Mouse (Mus musculus): ENCODE results near the gene Evi5l. TPM values are rescaled to one million over a fixed set of nuclear protein-coding genes. Genes with fewer than 3 reads are reported as not detected.

Gene Evi5l
- total RNA-seq (2015) = 3.6 and 4.1 TPM in 2 replicates
- total RNA-seq (2017) = 4.5 and 6.0 TPM in 2 replicates

DNA sequence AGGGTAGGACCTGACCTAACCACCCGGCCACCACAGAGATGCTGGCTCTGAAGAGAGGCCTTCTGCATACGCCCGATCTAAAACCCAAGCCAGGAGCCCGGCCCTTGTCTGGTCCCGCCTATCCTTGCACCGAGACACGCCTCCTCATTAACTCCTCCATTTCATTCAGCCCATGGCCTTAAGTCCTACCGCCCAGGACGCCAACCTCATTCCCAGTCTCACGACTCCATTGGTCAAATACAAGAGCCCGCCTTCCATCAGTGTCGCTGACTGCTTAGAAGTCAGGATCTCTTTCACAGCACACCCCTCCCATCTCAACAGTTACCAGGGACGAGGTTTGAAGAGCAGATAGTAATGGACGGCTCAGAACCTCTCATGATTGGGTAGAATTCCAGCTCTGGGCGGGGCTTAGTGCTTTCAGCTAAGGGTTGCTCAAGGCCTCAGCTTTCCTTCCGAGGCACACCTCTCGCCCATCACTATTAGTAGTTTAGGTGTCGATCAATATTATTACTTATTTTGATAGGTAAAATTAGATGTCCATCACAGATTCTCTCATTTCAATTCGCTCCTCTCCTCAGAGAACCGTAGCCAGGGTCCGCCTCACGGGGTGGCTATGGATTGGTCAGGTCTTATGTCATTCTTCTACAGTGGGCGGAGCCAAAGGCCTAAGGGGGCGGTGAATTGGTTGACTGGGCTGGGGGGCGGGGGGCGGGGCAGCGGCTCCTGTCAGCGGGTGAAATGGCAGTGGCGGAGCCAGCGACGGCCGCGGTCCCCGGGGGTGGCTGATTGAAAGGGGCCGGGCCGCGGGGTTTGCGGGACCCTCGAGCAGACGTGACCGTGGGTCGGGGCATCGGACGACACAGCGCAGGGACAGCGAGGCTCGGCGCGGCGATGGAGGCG lies at the start of gene Evi5l:
Gene Evi5l, plus strand, starts transcription at position 716 of the 900 bp plus-strand sequence.
- peak; percentile 89 for ATAC-seq (ENCODE audit: poor library complexity, severe bottlenecking)

DNA sequence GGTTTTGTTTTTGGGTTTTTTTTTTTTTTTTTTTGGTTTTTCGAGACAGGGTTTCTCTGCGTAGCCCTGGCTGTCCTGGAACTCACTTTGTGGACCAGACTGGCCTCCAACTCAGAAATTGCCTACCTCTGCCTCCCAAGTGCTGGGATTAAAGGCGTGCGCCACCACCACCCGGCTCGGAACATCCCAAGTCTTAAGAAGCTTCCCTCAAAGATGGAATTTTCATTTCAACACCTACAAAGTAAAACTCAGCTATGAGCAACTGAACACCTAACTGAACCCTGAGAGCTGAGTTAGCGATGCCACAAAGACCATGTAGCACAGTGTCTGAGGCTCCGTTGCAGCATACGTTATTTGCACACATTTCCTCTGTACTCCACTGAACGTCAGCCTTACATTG lies 32.6 kb upstream of the Evi5l start, which contains the start of gene Cd209g:
Gene Cd209g, plus strand, starts transcription at position 301 of the 400 bp plus-strand sequence.
- ATAC-seq (ENCODE audit: poor library complexity, severe bottlenecking) = no peak

DNA sequence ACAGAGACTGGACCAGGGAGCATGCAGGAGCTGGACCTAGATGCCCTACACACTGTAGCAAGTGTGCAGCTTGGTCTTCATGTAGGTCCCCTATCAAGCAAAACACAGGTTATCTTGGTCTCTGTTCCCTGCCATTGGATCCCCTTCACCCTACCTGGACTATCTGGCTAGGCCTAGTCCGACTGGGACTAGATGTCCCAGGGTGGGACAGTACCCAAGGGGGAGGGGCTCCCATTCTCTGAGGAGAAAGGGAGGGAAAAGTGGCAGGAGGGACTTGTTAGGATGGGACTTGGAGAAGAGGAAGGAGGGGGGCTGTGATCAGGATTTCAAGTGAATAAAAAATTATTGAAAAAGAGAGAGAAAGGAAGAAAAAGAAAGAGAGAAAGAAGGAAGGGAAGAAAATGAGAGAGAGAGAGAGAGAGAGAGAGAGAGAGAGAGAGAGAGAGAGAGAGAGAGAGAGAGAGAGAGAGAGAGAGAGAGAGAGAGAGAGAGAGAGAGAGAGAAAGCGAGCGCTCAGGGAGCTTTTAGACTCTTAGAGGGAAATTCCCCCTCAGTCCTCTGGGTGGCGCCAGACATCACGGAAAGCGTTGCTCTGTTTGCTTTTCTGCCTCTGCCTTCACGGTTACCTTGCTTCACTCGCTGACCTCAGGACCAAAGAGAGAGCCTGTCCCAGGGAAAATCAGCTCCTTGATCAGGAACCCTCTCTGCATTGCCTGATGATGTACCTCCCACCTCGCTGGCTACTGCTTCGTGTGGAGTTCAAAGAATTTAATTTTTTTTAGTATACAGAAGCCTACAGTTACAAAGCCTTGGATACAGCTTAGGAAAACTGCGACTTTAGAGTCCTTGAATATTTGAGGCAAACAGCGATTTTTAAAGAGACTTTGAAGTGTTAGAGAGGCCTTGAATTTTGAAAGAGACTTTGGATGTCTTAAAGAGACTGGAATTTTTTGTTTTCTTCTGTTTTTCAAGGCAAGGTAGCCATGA lies 26.4 kb upstream of the Evi5l start:
- peak; percentile 94 for ATAC-seq (ENCODE audit: poor library complexity, severe bottlenecking)

DNA sequence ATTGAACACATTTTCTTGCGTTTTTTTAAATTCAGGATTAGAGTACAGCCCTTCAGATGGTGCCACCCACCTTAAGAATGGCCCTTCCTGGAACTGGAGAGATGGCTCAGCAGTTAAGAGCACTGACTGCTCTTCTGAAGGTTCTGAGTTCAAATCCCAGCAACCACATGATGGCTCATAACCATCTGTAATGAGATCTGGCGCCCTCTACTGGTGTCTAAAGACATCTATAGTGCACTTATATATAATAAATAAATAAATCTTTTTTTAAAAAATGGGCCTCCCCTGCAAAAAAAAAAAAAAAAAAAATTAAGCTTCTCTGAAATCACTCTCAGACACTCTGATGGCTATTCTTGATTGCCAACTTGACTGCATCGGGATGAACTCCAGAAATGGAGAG lies 24.6 kb upstream of the Evi5l start:
- no peak for ATAC-seq (ENCODE audit: poor library complexity, severe bottlenecking)

DNA sequence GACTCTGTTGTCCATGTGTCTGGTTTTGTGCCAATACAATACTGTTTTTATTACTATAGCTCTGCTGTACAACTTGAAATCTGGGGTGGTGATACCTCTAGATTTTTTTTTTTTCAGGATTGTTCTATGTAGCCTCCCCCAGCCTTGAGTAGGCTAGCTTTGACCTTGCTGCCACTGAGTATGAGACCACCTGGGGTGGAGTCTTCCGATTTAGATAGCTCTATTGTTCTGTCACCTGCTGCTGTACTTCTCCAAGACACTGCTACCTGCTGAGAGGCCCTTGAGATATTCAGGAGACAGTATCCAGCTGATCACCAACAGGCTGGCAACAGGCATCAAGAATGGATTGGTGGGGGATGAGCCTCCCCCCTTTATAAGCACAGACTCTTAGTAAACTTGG lies 19.1 kb upstream of the Evi5l start:
- no peak for ATAC-seq (ENCODE audit: poor library complexity, severe bottlenecking)

DNA sequence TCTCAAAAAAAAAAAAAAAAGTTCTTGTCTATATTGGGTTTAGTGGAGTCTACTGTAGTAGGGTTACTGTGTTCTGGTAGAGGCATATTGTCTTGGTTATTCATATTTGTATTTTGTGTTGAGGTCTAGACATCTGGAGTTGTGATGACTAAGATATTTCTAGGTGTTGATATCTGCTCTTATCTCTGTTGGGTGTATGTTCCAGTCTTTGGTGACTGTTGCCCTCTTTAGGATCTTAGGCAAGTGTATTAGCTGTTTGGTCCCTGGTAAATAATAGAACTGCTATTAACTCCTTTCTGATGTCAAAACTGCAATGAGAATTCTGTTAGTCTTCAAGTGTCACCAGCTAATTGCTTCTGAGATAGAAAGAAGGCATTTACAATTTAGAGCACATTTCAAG lies 11.5 kb upstream of the Evi5l start:
- ATAC-seq (ENCODE audit: poor library complexity, severe bottlenecking) = no peak

DNA sequence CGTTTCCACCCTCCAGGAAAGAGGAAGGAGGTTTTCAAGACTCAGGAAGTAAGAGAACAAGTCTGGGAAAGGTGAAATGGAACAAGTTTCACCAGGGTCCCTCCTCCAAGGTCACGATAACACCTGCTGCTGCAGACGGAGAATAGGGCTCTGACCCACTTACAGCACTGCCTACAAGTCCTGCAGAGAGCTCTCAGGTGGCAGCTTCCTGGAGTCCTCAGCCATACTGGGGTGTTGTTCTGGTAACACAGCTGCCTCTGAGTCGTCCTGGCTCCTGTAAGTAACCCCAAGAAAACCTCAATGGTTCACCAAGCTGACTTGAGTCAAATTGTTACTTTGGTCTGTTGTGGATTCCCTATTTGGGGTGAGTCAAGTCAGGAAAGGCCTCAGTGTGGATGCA lies 3.6 kb upstream of the Evi5l start:
- no peak for ATAC-seq (ENCODE audit: poor library complexity, severe bottlenecking)

DNA sequence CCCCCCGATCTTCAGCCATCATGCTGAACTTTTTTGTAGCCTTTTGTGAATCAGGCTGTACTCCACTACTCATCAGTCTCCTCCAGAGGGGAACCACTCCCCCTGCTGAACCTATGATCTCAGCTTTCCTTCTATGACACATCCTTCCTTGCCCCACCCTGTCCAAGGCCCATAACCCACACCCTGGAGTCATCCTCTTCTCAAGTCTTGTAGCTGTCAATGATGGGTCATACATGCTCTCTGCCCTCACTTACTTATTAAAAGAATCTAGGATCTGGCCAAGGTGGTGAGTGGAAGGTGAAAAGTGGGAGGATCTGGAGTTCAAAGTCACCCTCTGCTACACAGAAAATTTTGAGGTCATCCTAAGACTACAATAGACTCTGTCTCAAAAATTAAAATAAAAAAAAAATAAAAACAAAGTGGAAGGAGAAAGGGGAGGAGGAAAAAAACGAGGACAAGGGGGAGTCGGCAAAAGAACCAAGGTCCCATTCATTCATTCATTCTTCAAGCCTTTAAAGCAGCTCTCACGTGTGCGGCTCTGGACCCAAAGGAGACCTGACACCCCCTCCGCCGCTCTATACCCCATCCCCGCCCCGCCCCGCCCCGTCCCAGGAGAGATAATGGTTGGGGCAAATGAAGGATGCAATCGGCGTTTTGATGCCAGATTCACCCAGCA lies 1.1 kb upstream of the Evi5l start:
- no peak for ATAC-seq (ENCODE audit: poor library complexity, severe bottlenecking)

DNA sequence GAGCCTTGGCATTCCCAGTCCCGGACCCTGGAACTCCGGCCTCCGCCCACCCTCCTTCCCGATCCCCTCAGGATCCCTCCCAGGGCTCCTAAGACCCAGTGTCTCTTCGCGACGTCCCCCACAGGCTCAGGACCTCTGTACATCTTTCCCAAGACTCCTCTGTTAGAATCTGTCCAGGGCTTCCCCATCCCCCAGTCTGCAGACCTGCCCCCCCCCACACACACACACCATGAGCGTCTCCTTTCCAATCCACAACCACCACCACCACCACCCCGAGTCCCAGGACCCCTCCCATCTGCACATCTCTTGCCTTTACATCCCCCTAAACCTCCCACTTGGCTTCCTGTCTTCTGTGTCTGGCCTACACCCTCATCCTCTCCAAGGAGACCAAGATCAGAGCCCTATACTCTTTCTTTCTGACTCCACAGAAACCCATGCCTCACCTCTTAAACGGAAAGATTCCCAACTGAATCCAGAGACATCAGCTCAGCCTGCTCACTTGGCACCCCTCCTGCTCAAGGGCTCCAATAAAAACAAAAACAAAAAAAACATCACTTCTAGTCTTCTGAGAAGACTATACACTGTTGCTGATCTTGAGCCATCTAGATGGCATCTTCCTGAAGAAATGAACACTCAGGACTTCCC lies 636 bp downstream of the Evi5l start:
- ATAC-seq (ENCODE audit: poor library complexity, severe bottlenecking) = no peak

DNA sequence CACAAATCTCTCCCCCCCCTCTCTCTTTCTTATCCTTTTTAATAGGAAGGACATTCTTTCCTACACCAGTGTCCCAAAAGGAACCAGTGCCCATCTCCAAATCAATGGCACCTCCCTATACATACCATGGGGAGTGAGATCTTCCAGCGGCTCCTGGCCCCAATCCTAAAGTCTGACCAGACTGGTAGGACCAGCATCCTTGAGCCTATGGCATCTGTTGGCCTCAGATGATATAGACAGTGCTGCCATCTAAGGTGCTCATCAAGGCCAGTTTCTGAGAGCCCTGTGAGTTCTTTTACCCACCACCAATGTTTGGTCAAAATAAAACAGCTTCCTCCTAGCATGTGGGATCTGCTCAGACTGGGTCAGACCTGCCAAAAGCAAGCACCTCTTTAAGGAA lies 1.6 kb downstream of the Evi5l start:
- ATAC-seq (ENCODE audit: poor library complexity, severe bottlenecking) = no peak

DNA sequence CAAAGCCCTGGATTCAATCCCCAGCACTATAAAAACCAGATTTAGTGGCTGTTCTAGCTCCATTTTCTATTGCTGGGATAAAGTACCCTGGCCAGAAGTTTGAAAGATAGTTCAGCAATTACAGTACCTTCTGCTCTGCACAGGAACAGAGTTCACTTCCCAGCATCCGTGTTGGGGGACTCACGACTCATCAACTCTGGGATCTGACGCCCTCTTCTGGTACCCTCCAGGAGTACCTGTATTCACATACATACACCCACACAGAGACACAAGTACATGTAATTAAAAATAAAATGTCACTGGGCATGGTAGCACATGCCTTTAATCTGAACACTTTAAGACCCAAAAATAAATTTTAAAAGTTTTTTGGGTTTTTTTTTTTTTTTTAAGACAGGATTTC lies 6.1 kb downstream of the Evi5l start:
- ATAC-seq (ENCODE audit: poor library complexity, severe bottlenecking) = no peak

DNA sequence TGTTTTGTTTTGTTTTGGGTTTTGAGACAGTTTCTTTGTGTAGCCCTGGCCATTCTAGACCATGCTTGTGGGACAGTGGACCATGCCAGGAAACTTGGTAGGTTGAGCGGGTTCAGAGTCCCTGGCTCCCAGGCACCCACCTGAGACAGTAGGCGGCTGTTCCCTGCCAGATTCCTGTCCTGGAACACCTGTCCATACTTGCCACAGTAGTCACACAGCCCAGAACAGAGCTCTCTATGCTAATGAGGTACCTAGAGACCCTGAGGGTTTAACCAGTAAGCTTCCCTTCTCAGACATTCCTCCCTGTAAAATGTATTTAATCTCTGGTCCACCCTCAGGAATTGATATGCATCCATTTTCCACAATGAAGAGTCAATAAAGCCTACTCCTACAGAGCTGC lies 7.7 kb downstream of the Evi5l start:
- no peak for ATAC-seq (ENCODE audit: poor library complexity, severe bottlenecking)

DNA sequence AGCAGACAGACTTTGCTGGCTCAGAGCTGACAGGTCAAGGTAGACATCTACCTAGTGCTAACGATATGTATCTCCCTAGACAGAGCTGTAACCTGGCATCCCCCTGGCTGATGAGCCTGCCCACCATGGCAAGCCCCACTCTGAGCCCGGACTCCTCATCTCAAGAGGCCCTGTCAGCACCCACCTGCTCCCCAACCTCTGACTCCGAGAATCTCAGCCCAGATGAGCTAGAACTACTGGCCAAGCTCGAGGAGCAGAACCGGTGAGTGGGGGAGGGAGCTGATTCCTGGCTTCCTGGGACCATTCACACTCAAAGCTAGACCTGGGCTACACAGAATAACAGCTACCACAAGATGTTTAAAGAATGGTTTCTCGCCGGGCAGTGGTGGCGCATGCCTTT lies 17.0 kb downstream of the Evi5l start:
- no peak for ATAC-seq (ENCODE audit: poor library complexity, severe bottlenecking)

DNA sequence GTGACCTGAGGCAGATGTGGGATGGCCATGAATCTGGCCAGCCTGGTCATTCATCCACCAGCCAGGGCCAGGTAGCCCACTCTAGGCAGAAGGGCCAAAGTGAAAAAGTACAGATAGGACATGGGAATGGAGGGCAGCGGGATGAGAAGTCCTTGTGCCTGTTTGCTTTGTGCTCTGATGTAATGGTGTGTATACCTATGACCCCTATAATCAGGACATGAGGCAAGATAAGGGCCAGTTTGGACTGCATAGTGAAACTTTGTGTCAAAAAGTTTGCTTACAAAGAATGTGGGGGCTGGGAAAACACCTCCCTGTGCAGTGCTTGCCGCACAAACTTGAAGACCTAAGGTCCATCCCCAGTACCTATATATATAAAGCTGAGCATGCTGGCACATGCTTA lies 19.8 kb downstream of the Evi5l start:
- ATAC-seq (ENCODE audit: poor library complexity, severe bottlenecking) = no peak

DNA sequence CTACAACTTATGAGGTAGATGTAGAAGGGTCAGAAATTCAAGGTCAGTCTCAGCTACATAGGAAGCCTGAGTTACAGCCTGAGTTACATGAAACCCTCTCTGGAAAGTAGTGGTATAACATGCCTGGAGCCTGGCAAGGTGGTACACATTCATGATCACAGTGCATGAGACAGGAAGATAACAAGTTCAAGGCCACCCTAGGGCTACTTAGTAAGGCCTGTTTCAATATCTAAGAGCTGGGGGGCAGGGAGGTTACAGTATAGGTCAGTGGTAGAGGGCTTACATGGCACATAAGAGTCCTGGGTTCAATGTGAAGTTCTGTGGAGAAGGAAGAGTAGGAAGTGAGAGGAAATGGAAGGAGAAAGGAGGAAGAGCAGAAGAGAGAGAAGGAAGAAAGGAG lies 22.2 kb downstream of the Evi5l start:
- no peak for ATAC-seq (ENCODE audit: poor library complexity, severe bottlenecking)

DNA sequence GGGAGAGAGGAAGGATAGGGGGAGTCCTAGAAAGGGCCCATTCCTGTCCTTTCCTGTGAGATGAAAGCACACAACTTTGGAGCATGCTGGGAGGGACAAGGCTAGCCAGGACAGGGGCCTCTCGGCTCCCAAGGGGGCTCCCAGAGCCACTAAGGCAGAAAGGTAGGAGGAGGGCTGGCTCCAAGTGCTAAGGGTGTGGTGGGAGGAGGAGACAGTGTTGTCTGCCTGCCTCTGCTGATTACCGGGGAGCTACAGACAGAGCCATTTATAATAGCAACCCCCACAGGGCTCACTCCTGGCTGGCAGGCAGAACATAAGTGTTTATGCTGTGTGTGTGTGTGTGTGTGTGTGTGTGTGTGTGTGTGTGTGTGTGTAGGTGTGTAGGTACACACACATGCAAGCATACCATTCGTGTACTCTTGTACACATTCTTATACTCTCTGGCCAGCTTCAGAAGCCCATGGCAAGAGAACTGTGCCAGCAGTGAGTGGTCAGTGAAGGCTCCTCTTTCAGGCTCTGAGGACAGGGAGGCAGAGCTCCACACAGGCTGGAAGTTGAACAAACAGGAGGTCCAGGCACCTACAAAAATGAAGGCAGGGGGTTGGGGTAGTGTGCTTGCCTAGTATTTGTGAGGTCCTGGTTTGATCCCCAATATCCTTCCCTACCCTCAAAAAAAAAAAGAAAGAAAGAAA lies 22.8 kb downstream of the Evi5l start:
- no peak for ATAC-seq (ENCODE audit: poor library complexity, severe bottlenecking)

DNA sequence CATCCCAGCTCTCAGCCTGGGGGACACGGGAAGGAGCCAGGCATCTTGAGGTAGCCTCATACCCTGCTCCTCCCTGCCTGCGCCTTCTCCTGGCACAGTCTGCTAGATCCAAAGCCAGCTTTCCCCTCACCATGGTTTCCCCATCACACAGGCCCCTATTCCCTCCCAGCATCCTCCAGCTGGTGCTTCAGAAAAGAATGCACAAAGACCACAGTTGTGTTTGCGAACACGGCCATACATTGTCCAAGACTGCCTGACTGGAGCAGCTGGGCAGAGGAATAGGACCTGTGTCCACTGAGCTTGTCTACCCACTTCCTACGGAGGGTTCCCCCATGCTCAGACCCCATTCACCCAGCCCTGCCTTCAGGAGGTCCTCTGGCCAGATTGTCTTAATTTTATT lies 25.9 kb downstream of the Evi5l start:
- ATAC-seq (ENCODE audit: poor library complexity, severe bottlenecking) = no peak

DNA sequence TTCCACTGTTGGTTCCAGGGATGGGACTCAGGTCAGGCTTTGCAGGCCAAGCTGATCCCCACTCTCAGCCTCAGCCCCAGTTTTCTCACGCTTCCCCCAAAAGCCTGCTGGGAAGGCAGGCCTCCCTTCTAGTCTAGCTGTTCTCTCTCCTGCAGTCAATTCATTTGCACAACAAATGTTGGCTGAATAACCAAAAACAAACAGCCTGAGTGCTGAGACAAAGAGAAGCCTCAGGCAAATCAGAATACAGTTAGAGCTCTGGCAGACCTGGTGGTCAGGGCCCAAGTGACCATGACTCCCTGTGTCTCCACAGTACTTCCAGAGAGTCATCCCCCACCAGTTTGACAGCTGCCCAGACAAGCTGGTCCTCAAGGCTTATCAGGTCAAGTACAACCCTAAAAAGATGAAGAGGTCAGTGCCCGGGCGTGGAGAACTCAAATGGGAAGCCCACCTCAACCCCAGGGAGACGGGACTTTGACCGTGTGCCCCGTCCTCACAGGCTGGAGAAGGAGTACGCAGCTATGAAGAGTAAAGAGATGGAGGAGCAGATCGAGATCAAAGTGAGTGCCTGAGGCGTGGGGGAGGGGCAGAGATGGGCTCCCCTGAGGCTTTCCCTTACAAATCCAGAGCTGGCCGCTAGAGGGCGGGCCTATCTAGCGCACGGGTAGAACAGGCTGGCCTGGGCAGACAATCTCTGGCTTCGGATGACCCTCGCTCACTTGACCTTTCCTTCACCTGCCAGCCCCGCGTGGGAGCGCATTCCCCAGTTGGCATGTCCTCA lies 26.6 kb downstream of the Evi5l start:
- ATAC-seq (ENCODE audit: poor library complexity, severe bottlenecking) = peak; percentile 99

DNA sequence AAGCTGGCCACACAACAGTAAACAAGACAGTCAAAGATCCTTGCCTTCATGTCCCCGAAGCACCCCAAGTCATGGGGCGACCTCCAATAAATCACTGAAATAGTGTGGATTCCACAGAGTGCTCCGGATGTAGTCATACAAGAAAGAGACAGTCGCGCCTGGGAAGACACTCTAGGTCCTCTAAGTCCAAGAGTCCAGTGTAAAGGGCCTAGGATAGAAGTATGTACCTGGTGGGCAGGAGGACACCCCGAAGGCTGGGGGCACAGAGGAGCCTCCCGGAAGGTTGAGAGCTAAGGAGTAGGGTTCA lies 27.2 kb downstream of the Evi5l start:
- ATAC-seq (ENCODE audit: poor library complexity, severe bottlenecking) = no peak

All from megakaryocyte, adult 5-6 weeks (primary cell).